Mouse (Mus musculus) cortical plate, adult 2 months (tissue): ENCODE data around the gene Tmem56.

Source experiments
- CTCF ChIP-seq: fragments of 200-500 bp; IDR thresholded peaks from 2 replicates; pipeline ENCODE4 v1.5.1; 2011; ENCODE audit warnings: mild to moderate bottlenecking, control low read depth, low read length; ENCODE audit not compliant: insufficient read depth; ENCODE audit errors: extremely low read depth
- POLR2A ChIP-seq: fragments of 200-500 bp; IDR thresholded peaks from 2 replicates; pipeline ENCODE4 v1.6.1; 2011; ENCODE audit warnings: mild to moderate bottlenecking, low read length, control low read depth; ENCODE audit not compliant: insufficient read depth; ENCODE audit errors: extremely low read depth

GRCm38 (mm10) chr3:121315498-121315897 is 32.6 kb upstream of the Tmem56 start:
- no peak for TF ChIP-seq POLR2A
- TF ChIP-seq CTCF: no peak
